Mouse (Mus musculus): Measurements from ENCODE around the gene Cldn14. TPM values are rescaled to one million over a fixed set of nuclear protein-coding genes. Genes with fewer than 3 reads are reported as not detected.

The Cldn14 gene
- polyA plus RNA-seq, 1 experiment from 2014 or later, result 0.21 TPM

DNA sequence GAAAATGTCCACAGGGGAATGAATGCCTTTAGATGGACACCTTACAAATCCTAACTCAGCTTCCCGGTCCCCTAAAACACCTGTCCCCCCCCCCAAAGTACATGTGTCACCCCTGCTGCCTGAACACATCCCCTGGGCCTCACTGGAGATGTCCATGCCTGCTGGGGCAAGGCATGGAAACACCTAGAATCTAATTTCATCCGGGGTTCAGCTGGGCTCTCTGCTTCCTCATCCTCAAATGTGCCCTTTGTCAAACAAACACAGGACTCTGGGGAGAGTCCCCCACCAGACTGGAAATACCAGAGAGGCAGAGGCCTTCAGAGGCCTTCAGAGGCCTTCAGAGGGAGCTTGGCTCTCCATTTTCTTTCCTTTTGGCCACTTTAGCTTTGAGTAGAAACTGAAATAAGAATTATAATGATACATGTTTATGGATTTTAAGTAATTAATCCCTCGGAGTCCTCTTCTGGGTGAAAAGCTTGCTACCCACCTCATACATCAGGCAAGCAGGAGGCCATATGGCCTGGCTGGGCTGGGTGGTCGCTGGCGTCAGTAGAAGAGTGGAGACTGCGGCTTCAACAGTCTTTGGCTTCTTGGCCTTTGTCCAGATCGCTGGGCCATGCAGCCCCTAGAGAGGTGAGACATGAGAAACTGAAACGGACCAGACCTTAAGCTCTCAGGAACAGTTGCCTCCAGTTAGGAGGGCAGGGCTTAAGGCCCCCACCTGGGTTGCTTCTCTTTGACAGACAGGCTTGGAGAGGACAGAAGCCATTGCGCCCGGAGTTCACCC, 66.7 kb downstream of the Cldn14 start:
- ATAC-seq (replicated peaks; ENCODE audit: low FRiP score), result no peak
- 65% methylated on average over 10 of the region's 10 CpGs for WGBS
- Histone ChIP-seq H3K4me3 (replicated peaks) (no peak overlapping the region), H3K4me2 (no peak overlapping the region), H3K9ac (no peak overlapping the region), H3K9me3 (replicated peaks) (no peaks in the 10 kb centered on the region), H3K27ac (no peak overlapping the region), H3K4me1 (peaks cover 3% of the 10 kb centered on the region; the same call in 1 of the 2 replicates), H3K36me3 (no peaks in the 10 kb centered on the region), H3K27me3 (peaks cover 44% of the 10 kb centered on the region)

DNA sequence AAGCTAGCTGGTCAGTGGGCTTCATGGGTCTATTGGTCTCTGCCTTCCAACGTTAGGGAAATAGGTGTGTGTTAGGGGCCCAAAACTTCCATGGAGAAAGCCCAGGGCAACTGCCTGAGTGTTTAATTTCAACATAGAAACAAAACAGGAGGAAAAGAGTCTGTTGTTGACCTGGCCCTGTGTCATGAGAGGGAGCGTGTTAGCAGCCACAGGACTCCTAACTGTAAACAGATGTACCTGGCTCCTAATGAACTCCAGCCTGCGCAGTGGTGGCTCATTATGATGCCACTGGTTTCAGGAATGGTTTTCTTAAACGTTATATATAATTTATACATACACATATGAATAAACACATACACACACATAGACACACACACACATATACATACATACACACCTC, 68.7 kb downstream of the Cldn14 start:
- no peak overlapping the region for H3K9ac ChIP-seq
- H3K36me3 ChIP-seq, result no peaks in the 10 kb centered on the region
- peaks cover 8% of the 10 kb centered on the region; the same call in 1 of the 2 replicates for H3K4me1 ChIP-seq
- 82% methylated on average over 4 of the region's 4 CpGs for WGBS
- H3K27me3 ChIP-seq, result peaks cover 54% of the 10 kb centered on the region
- no peak overlapping the region for H3K4me3 ChIP-seq (replicated peaks)
- H3K4me2 ChIP-seq, result no peak overlapping the region
- no peak for ATAC-seq (replicated peaks; ENCODE audit: low FRiP score)
- H3K9me3 ChIP-seq (replicated peaks), result no peaks in the 10 kb centered on the region
- no peak overlapping the region for H3K27ac ChIP-seq

DNA sequence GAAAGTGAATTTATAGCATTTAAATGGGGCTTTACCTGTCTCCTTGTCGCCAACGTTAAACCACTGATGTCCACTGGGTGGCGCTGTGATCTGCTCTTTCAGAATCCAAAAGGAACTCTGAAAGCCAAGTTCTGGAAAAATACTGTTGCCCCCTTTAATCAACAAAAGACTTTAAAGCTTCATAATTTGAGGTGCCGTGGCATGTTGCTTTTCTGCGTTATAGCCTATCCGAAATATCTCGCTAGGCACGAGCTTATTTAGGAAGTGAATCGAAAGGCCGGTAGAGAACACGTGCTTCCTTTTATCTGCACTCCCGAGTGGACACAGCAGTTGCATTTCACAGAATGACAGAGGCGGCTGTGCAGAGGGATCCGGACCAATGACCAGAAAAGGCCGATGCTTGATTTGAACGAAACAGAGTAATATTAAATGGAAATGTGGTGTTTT, 70.2 kb downstream of the Cldn14 start:
- Histone ChIP-seq H3K9me3 (replicated peaks) (no peaks in the 10 kb centered on the region), H3K4me3 (replicated peaks) (peak overlapping the region; percentile 31), H3K9ac (no peak overlapping the region), H3K27me3 (peaks cover 51% of the 10 kb centered on the region), H3K4me2 (peak overlapping the region; percentile 56), H3K36me3 (no peaks in the 10 kb centered on the region), H3K27ac (no peak overlapping the region), H3K4me1 (peaks cover 12% of the 10 kb centered on the region; the same call in 1 of the 2 replicates)
- 8% methylated on average over 16 of the region's 16 CpGs for WGBS
- no peak for ATAC-seq (replicated peaks; ENCODE audit: low FRiP score)

DNA sequence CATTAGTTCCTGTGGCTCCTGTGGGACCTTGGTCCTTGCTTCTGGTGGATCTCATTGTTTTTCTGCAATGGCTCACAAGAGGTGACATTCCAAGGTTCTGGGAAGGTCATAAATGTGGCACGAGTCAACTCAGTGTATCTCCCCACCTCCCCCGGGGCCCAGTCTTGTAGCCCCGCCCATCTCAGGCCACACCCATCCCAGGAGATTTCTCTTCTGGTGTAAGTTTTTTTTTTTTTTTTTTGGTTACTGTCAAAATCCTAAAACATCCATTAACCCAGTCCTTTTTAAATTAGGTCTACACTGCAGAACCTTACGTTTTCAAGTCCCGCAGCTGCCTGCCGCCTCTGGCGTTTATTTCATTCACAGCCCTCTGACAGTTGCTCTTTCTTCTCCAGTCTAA, 73.6 kb downstream of the Cldn14 start:
- WGBS, result 13% methylated on average over 7 of the region's 7 CpGs
- Histone ChIP-seq H3K4me3 (replicated peaks) (no peak overlapping the region), H3K27me3 (peaks cover 50% of the 10 kb centered on the region), H3K4me1 (peaks cover 9% of the 10 kb centered on the region; the same call in 1 of the 2 replicates), H3K9ac (no peak overlapping the region), H3K27ac (no peak overlapping the region), H3K4me2 (no peak overlapping the region), H3K36me3 (no peaks in the 10 kb centered on the region), H3K9me3 (replicated peaks) (no peaks in the 10 kb centered on the region)
- ATAC-seq (replicated peaks; ENCODE audit: low FRiP score), result no peak

DNA sequence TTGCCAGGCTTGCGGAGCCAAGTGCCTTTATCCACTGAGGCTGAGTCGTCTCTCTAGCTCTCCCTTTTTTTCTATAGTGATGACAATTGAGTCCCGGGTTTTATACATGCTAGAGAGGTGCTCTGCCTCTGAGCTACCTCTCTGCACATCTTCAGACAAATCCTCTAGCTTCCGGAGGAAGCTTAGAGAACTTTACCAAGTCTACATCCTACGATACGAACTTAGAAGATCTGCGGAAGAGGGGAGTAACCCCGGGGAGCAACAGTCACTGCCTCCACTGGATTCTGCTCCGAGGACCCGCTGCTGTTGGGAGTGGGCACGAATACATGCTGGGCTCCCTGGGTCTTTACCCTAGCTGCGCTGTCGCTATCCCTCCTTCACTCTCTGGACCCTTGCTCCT, 74.0 kb downstream of the Cldn14 start:
- Histone ChIP-seq H3K9me3 (replicated peaks) (no peaks in the 10 kb centered on the region), H3K36me3 (no peaks in the 10 kb centered on the region), H3K9ac (no peak overlapping the region), H3K4me1 (peaks cover 12% of the 10 kb centered on the region; the same call in 1 of the 2 replicates), H3K4me3 (replicated peaks) (no peak overlapping the region), H3K27me3 (peaks cover 50% of the 10 kb centered on the region), H3K4me2 (no peak overlapping the region), H3K27ac (no peak overlapping the region)
- WGBS, result 20% methylated on average over 13 of the region's 13 CpGs
- no peak for ATAC-seq (replicated peaks; ENCODE audit: low FRiP score)

DNA sequence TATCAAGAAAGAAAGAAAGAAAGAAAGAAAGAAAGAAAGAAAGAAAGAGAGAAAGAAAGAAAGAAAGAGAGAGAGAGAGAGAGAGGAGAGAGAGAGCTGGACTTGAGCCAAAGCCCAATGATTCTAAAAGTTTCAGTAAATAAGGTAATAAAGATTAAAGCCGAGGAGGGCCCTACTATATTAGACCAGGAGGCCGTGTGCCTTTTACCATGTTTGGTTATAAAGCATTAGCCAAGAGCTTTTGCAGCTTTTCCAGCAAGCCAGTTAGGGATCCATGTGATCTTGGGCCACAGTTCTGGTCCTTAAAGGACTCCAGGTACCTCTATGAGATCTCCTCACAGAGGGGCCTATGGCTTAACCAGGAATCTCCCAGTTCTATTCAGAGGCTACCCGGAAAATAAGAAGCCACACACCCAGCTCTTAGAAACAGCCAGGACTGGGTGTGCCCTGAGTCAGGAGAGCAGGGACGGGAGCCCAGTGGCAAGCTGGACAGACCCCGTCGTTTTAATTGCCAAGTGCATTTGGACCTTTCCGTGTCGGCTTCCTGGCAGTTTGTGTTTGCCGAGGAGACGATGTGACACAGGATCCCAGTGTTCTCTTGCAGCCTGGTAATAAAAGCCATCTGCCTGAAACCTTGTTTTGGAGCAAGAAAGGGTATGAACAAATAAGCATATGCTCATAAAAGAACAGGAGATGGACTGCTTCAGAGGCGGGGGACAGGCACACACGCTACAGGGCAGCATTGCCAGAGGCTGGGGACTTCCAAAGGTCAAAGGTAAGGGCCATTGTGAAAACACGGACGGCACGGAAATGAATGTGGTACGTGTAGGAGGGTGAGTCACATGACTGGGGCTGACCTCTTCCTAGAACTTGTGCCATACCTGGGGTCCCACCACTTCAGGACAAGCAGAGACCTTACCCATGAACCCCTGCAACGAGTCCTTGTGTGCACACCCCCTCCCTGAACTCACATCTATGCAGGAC, 76.2 kb downstream of the Cldn14 start:
- Histone ChIP-seq H3K9me3 (replicated peaks) (no peaks in the 10 kb centered on the region), H3K4me2 (no peak overlapping the region), H3K4me1 (peaks cover 17% of the 10 kb centered on the region; the same call in 1 of the 2 replicates), H3K27ac (no peak overlapping the region), H3K9ac (no peak overlapping the region), H3K4me3 (replicated peaks) (no peak overlapping the region), H3K36me3 (no peaks in the 10 kb centered on the region), H3K27me3 (peaks cover 44% of the 10 kb centered on the region)
- no peak for ATAC-seq (replicated peaks; ENCODE audit: low FRiP score)
- WGBS, result 28% methylated on average over 17 of the region's 17 CpGs

DNA sequence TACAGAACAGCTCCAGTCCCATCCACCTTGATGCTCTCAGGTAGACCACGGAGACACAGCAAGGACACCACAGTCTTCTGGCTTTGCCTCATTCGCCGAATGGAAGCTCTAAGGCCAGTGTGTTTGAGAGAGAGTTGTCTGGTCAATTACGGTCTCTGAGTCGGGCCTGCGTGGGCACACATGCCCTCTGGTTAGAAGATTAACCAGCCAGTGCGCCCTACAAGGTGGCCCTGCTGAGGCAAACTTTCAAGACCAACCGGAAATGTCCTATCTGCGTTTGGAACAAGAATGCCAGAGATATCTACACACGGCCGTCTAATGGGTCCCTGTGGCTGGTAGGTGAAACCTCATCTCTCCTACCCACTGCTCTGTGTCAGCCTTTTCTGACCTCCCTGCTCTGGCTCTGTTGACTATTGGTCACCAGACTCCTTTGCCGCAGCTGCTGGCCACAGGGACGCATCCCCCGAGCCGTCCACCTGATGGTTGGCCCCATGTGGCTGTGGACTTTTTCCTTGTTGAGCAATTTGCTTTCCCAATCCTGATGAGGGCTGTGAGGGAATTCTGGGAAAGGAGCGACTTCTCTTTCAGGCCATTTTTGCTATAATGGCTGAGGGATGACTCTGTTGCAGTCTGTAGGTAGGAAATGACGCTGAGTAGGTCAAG, 79.1 kb downstream of the Cldn14 start:
- Histone ChIP-seq H3K4me2 (no peak overlapping the region), H3K36me3 (no peaks in the 10 kb centered on the region), H3K4me1 (peaks cover 8% of the 10 kb centered on the region; the same call in 1 of the 2 replicates), H3K9me3 (replicated peaks) (no peaks in the 10 kb centered on the region), H3K4me3 (replicated peaks) (no peak overlapping the region), H3K27ac (no peak overlapping the region), H3K27me3 (peaks cover 14% of the 10 kb centered on the region), H3K9ac (no peak overlapping the region)
- 66% methylated on average over 17 of the region's 17 CpGs for WGBS
- no peak for ATAC-seq (replicated peaks; ENCODE audit: low FRiP score)

DNA sequence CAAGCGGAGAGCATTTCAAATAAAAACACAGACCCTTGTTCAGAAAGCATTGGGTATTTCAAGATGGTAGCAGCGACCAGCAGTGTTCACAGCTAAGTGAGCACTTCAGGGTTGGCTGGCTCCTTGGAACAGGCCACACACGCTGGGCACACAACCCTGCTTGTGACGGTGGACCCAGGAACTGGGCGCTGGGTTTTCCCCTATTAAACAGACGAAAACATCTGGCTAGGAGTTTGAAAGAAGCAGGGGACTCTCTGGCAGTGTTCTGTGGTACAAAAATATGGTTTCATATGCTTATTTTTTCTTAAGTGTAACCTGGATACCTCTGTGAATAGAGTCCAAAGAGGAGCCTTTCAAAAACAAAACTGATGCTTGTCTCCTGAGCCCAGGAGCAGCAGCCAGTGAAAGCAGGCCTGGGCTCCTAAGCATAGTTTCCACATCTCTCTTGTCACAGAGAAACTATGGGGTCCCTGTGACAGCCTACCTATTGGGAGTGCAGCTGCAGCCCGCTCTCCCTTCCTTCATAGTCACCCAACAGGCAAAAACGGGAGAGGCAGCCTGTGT, 82.9 kb downstream of the Cldn14 start:
- H3K4me1 ChIP-seq, result peaks cover 16% of the 10 kb centered on the region
- WGBS, result 72% methylated on average over 8 of the region's 8 CpGs
- H3K27ac ChIP-seq, result no peak overlapping the region
- no peak overlapping the region for H3K4me3 ChIP-seq (replicated peaks)
- H3K36me3 ChIP-seq, result no peaks in the 10 kb centered on the region
- H3K9me3 ChIP-seq (replicated peaks), result no peaks in the 10 kb centered on the region
- H3K4me2 ChIP-seq, result no peak overlapping the region
- H3K27me3 ChIP-seq, result no peaks in the 10 kb centered on the region
- no peak for ATAC-seq (replicated peaks; ENCODE audit: low FRiP score)
- no peak overlapping the region for H3K9ac ChIP-seq

DNA sequence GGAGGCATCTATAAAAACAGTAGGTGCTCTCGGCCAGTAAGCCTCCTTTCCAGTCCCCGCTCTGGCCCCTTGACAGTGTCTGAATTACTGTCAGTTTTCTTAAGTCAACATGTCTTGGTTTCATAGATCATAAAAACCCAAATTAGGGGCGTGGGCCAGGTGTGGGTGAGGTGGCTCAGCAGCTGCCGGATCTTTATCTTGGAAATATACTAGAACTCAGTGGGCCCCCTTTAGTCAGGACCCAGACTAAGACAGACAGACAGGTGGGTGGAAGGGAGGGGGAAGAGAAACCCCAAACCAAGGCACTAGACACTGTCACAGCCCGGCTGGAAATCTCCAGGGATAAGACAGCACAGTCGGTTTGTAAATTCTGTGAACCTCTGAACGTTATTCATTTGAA, 84.8 kb downstream of the Cldn14 start:
- H3K4me1 ChIP-seq, result peaks cover 24% of the 10 kb centered on the region
- H3K36me3 ChIP-seq, result no peaks in the 10 kb centered on the region
- H3K27ac ChIP-seq, result no peak overlapping the region
- 52% methylated on average over 7 of the region's 7 CpGs for WGBS
- no peak overlapping the region for H3K9ac ChIP-seq
- no peaks in the 10 kb centered on the region for H3K9me3 ChIP-seq (replicated peaks)
- no peak for ATAC-seq (replicated peaks; ENCODE audit: low FRiP score)
- no peaks in the 10 kb centered on the region for H3K27me3 ChIP-seq
- H3K4me2 ChIP-seq, result no peak overlapping the region
- no peak overlapping the region for H3K4me3 ChIP-seq (replicated peaks)

DNA sequence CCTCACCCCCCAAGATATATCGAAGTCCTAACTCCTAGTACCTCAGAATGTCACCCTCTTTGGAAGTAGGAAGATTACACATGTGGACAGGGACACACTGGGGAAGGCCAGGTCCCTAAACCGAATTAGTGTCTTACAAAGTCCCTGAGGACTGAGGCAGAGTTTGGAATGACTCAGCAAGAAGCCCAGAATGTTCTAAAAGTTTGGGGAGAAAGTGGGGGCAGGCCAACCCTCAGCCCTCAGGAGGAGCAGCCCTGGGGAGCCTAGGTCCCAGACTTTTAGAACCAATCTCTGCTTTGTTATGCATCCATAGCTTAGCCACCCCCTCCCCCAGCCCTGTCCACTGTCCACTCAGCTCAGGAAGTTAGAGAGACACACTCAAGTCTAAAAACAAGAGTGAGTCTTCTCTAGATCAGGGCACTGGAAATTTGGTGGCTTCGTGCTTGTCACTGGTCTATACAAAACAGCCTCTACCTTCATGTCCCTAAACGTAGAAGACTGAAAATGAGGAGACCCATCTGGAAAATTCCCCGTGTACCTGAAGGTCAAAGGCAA, 85.7 kb downstream of the Cldn14 start:
- H3K4me2 ChIP-seq, result no peak overlapping the region
- no peak overlapping the region for H3K4me3 ChIP-seq (replicated peaks)
- 68% methylated on average over 5 of the region's 5 CpGs for WGBS
- ATAC-seq (replicated peaks; ENCODE audit: low FRiP score), result no peak
- no peaks in the 10 kb centered on the region for H3K36me3 ChIP-seq
- no peak overlapping the region for H3K9ac ChIP-seq
- H3K9me3 ChIP-seq (replicated peaks), result no peaks in the 10 kb centered on the region
- H3K27ac ChIP-seq, result no peak overlapping the region
- H3K4me1 ChIP-seq, result peaks cover 32% of the 10 kb centered on the region
- H3K27me3 ChIP-seq, result no peaks in the 10 kb centered on the region

DNA sequence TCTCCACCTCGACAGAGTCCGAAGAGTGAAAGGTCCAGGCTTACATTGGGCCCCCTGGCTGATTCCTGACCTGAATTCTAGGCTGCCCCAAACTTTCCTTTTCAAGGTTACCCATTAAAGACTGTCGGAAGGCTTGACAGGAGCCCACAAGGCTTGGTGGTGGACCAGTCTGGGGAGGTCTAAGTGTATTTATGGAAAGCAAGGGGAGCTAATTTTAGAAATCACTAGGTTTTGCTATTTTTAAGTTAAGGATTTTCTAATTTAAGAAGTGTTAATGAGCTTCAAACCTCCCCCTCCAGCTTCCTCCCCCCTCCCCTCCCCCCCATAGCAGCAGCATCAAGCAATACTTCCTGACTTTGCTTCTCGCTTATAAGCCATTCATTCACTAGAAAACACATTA, 88.0 kb downstream of the Cldn14 start:
- Histone ChIP-seq H3K27me3 (no peaks in the 10 kb centered on the region), H3K4me2 (no peak overlapping the region), H3K4me3 (replicated peaks) (no peak overlapping the region), H3K36me3 (no peaks in the 10 kb centered on the region), H3K9ac (no peak overlapping the region), H3K4me1 (peaks cover 35% of the 10 kb centered on the region), H3K9me3 (replicated peaks) (no peaks in the 10 kb centered on the region), H3K27ac (peak overlapping the region; percentile 34; the same call in 1 of the 2 replicates)
- 64% methylated on average over 4 of the region's 4 CpGs for WGBS
- no peak for ATAC-seq (replicated peaks; ENCODE audit: low FRiP score)

Measured in kidney, embryonic 15.5 days (tissue).